Mouse (Mus musculus) liver, adult 10 weeks (tissue): ENCODE measurements around the gene Rpl9. TPM values are rescaled to one million over a fixed set of nuclear protein-coding genes. Genes with fewer than 3 reads are reported as not detected.

Experiments used
- polyA plus RNA-seq: library from polyadenylated mRNA; stranded (reverse); fragments of 350-450 nt; fragmentation: Illumina TruSeq; extraction: RNeasy Lipid Tissue Mini Kit (QIAGEN cat#74804); gene quantifications from one replicate; pipeline ENCODE4 v1.2.3, GENCODE M21; 2014; ENCODE audit warnings: low read depth, low replicate concordance

Rpl9 gene
- polyA plus RNA-seq = 270 TPM

GRCm38 (mm10) chr5:65390648-65391644 lies at the start of gene Rpl9, which contains the start of gene Lias:
Gene Rpl9 (minus strand): TSS chr5:65391444.
Gene Lias (plus strand): TSS chr5:65391497.

DNA sequence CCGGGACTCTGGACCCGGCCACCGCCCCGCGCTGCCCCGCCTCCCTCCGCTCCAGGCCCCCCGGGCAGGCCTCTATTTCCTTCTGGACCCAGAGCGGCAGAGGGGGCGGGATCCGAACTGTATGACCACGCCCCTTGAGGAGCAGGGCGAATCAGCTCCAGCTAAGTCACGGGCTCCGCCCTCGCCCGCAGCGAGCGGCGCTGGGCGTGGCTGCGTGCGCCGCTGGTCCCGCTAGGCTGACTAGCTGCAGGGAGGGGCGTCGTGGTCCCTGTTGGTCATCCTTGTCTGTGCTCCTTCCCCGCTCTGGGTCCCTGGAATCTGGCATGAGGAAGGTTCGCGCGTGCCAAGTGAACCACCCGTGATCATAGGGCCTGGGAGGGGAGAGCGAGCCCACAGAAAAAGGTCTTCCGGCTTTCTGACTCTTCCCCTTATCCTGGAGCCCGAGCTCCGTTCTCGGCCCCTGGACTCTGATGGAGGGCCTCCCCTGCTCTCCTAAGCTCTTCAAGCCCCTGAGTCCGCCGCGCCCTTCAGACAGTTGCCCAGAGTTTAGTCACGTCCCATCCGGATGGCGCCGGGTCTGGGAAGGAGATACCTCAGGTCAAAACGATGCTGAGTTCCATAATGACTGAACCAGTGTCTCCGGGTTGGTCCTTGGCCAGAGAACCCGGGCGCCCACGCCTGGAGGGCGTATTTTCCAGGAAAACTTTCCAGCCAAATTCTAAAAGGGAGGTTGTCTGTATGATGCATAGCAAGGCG lies 44.7 kb upstream of the Rpl9 start, which contains the start of gene Ugdh:
TSS of gene Ugdh (minus strand) at position 144 of the 756 bp plus-strand sequence.

DNA sequence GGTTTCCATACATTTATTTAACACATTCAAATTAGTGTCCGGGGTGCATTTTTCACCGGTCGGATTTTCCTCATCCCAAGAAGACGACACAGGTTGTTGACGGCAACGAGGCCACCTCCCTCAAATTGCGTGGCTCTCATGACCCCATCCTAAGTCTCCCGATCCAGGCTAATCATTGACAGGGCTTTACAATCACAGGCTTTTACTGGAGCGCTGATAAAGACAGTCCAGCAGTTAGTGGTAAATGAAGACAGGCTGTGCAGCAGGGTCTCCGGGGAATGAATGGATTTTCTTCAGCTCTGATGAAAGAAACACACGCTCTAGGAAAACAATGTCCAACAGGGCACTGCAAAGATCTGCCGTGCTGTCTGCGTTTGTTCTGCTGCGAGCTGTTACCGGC lies 43.1 kb downstream of the Rpl9 start, which contains the start of gene Klb:
TSS of gene Klb (plus strand) at position 147 of the 400 bp plus-strand sequence.

Other genes starting within 250 kb of the Rpl9 start
- 1.4 TPM for gene Wdr19, start 191.7 kb downstream of the Rpl9 start, polyA plus RNA-seq
- 9.8 TPM for gene Rfc1, start 55.8 kb downstream of the Rpl9 start, polyA plus RNA-seq
- gene Klb, start 43.1 kb downstream of the Rpl9 start, polyA plus RNA-seq = 15.2 TPM
- gene Lias, start 53 bp upstream of the Rpl9 start, polyA plus RNA-seq = 57.4 TPM
- 256 TPM for gene Ugdh, start 44.5 kb upstream of the Rpl9 start, polyA plus RNA-seq
- not detected for gene Gm43552, start 101.4 kb upstream of the Rpl9 start, polyA plus RNA-seq
- gene Smim14, start 145.7 kb upstream of the Rpl9 start, polyA plus RNA-seq = 101 TPM
- gene Ube2k, start 145.8 kb upstream of the Rpl9 start, polyA plus RNA-seq = 75.0 TPM